Mouse (Mus musculus) left cerebral cortex, postnatal 14 days (tissue): ENCODE data around the gene Prpf3. TPM values are rescaled to one million over a fixed set of nuclear protein-coding genes. Genes with fewer than 3 reads are reported as not detected.
A peak's percentile ranks its signal among the peaks of the same experiment; 100 is the strongest.
"Not testable (repeated sequence)": the region's sequence is repeated elsewhere in the genome, so short reads cannot be mapped to it uniquely, and the experiment has no call there.

Experiments
- DNase-seq, 2 experiments: peaks; one replicate each; pipeline ENCODE4 v3.0.0; 2021 to 2022; ENCODE audit warnings: low spot score in 2 of 2, mixed read lengths in 1 of 2
- intact Hi-C: fragments of 180-260 bp; cut with DNase I; formaldehyde crosslinking; loops from one replicate; pipeline ENCODE4 v1.15.1; 2025
- total RNA-seq, 2 experiments: library from RNA; stranded (reverse); gene quantifications; 2 replicates each; pipeline ENCODE4 v1.2.3; 2021

Gene Prpf3
- total RNA-seq, 2 experiments from 2014 or later = 26.3 to 33.9 TPM

- intact Hi-C loops = loop anchor here (10.0 kb wide), 1 partner anchor 498 kb away; no protein-coding TSS in a partner anchor
- DNase-seq = no peak
These were observed 13.0 kb downstream of the Prpf3 start for GRCm38 (mm10) chr3:95842503-95843214.

- DNase-seq = no peak
- intact Hi-C loops = loop anchor here (10.0 kb wide), 1 partner anchor 344 kb away; the partner anchor contains the start of gene Ctsk
These were observed 16.4 kb downstream of the Prpf3 start for GRCm38 (mm10) chr3:95839250-95839649.

- DNase-seq = no peak
- intact Hi-C loops = no loop called here
These were observed 26.6 kb downstream of the Prpf3 start for GRCm38 (mm10) chr3:95829053-95829452.

- DNase-seq = no peak
- intact Hi-C loops = no loop called here
These were observed 29.4 kb downstream of the Prpf3 start for GRCm38 (mm10) chr3:95826275-95826674.

- intact Hi-C loops = no loop called here
- DNase-seq = no peak
These were observed 35.4 kb downstream of the Prpf3 start for GRCm38 (mm10) chr3:95820046-95821010.

GRCm38 (mm10) chr3:95819351-95819985 is 36.2 kb downstream of the Prpf3 start:
- intact Hi-C loops = no loop called here
- DNase-seq = peak; percentile 100

- intact Hi-C loops = no loop called here
- peak; percentile 77 to 78 for DNase-seq
These were observed 37.0 kb downstream of the Prpf3 start, which contains the start of gene Rprd2 for GRCm38 (mm10) chr3:95818571-95819288. TSS of gene Rprd2 (minus strand) at chr3:95818863.

- intact Hi-C loops = no loop called here
- peak; percentile 33 to 48 for DNase-seq
These were observed 37.6 kb downstream of the Prpf3 start for GRCm38 (mm10) chr3:95818026-95818511.

GRCm38 (mm10) chr3:95816681-95817080 is 39.0 kb downstream of the Prpf3 start:
- intact Hi-C loops = no loop called here
- no peak for DNase-seq

- DNase-seq = no peak
- intact Hi-C loops = no loop called here
These were observed 47.3 kb downstream of the Prpf3 start for GRCm38 (mm10) chr3:95808384-95808783.

- intact Hi-C loops, DNase-seq: not testable (repeated sequence)
These were observed 48.1 kb downstream of the Prpf3 start for GRCm38 (mm10) chr3:95807630-95808029.

GRCm38 (mm10) chr3:95806677-95807076 is 49.0 kb downstream of the Prpf3 start:
- intact Hi-C loops = no loop called here

GRCm38 (mm10) chr3:95803851-95804250 is 51.8 kb downstream of the Prpf3 start:
- intact Hi-C loops = no loop called here
- DNase-seq = no peak

More at GRCm38 (mm10) chr3:95806677-95807076, 49.0 kb downstream of the Prpf3 start:
- DNase-seq = no peak

GRCm38 (mm10) chr3:95798756-95799155 is 56.9 kb downstream of the Prpf3 start:
- intact Hi-C loops = no loop called here
- DNase-seq = no peak

GRCm38 (mm10) chr3:95794299-95794698 is 61.4 kb downstream of the Prpf3 start:
- intact Hi-C loops = no loop called here

GRCm38 (mm10) chr3:95793662-95794061 is 62.0 kb downstream of the Prpf3 start:
- intact Hi-C loops = no loop called here
- DNase-seq = no peak

More at GRCm38 (mm10) chr3:95794299-95794698, 61.4 kb downstream of the Prpf3 start:
- no peak for DNase-seq

- intact Hi-C loops = no loop called here
- no peak for DNase-seq
These were observed 70.2 kb downstream of the Prpf3 start for GRCm38 (mm10) chr3:95785501-95785900.
